Mouse (Mus musculus) megakaryocyte, embryonic 14.5 days (primary cell): ENCODE measurements around the gene Dnaic2. TPM values are rescaled to one million over a fixed set of nuclear protein-coding genes. Genes with fewer than 3 reads are reported as not detected.

Experiments
- H3K27me3 ChIP-seq: replicated peaks from 2 replicates; pipeline ENCODE3; 2012; ENCODE audit warnings: inconsistent platforms
- H3K36me3 ChIP-seq: replicated peaks from 2 replicates; pipeline ENCODE3; 2012; ENCODE audit warnings: low read length, inconsistent platforms, mixed read lengths
- H3K4me1 ChIP-seq: 2 replicates; pipeline ENCODE4 v1.6.1; 2012; ENCODE audit warnings: inconsistent platforms
- H3K4me3 ChIP-seq: replicated peaks from 2 replicates; pipeline ENCODE3; 2012; ENCODE audit warnings: moderate library complexity, mild to moderate bottlenecking, inconsistent platforms
- H3K9me3 ChIP-seq: 2 replicates; pipeline ENCODE4 v1.6.1; 2012; ENCODE audit warnings: inconsistent platforms
- FLI1 ChIP-seq: IDR thresholded peaks from 2 replicates; pipeline ENCODE4 v1.6.1; 2012; ENCODE audit warnings: low read length, inconsistent platforms, mixed read lengths
- GATA1 ChIP-seq: IDR thresholded peaks from 3 replicates; pipeline ENCODE4 v1.6.1; 2012; ENCODE audit warnings: mixed read lengths, low read length, inconsistent platforms, borderline replicate concordance
- polyA plus RNA-seq: library from polyadenylated mRNA; stranded (reverse); fragments of >175 nt; gene quantifications from 2 replicates; pipeline ENCODE4 v1.2.3, GENCODE M21; 2012; ENCODE audit warnings: low replicate concordance; ENCODE audit not compliant: insufficient read depth

The Dnaic2 gene
- polyA plus RNA-seq, 1 experiment, result not detected

DNA sequence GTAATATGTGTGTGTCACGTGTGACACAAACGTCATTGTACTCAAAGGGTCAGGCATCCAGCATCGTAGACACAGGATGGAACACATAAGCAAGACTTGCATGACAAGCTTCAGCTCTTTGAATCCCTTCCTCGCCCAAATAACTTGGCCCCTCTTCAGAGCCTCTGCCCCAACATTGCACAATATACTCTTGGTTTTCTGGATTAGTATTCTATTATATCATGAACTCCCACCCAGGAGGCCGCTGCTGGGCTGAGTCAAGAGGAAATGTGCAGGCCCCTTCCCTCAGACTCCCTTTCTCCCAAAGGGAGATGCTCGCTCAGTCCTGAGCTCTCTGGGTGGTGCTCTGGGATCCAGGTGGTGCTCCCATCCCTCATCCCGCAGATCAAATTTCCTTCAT is 28.7 kb upstream of the Dnaic2 start:
- Histone ChIP-seq H3K27me3 (peaks cover 41% of the 10 kb centered on the region), H3K36me3 (peaks cover 12% of the 10 kb centered on the region), H3K4me1 (peaks cover 20% of the 10 kb centered on the region), H3K9me3 (peaks cover 20% of the 10 kb centered on the region), H3K4me3 (no peak overlapping the region)
- TF ChIP-seq FLI1 (no peak), GATA1 (no peak)

DNA sequence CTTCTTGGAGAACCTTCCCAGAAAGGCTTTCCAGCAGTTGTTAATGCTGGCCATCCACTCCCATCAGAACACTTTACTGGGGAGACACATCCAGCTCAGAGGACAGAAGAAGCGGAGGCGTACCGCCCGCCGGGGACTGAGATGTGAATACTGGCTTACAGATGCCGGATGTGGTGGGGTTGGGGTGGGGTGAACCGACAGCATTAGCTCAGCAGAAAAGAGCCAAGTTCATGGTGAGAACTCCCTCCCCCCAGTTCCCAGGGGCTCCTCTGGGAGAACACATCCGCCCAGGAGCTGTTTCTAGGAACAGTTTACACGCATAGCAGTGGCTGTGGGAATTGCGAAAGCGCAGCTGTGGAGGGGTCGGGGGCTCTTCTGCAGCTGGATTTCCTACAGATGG is 27.7 kb upstream of the Dnaic2 start:
- peaks cover 20% of the 10 kb centered on the region for H3K9me3 ChIP-seq
- peaks cover 51% of the 10 kb centered on the region for H3K27me3 ChIP-seq
- peaks cover 16% of the 10 kb centered on the region for H3K4me1 ChIP-seq
- H3K4me3 ChIP-seq, result no peak overlapping the region
- no peak for TF ChIP-seq GATA1
- no peak for TF ChIP-seq FLI1
- peaks cover 12% of the 10 kb centered on the region for H3K36me3 ChIP-seq

DNA sequence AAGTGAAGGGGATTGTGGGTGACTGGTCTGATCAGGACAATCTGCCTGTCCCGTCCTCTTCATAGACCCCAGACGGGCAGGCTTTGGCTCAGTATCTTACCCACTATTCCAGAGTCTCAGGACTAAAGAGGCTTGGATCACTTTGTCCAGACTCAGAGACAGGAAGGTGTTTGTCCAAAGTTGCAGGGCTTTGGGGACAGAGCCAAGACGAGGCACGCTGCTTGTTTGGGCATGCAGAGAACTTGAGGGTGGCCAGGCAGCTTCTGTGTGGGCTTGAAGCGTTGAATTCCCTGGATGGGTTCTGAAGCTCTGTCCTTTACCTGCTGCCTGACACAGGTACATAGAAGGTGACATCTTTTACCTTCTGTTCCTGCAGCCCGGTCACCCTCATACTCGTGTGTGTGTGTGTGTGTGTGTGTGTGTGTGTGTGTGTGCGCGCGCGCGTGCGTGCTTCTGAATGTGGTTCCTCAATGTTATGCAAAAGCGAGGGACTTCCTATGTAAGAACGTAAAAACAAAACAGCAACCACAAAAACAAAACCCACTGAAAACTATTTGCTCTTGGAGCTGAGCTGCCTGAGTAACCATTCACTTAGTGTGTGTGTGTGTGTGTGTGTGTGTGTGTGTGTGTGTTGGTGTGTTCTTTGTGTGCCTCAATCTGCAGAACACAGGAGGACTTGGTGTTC is 24.8 kb upstream of the Dnaic2 start:
- H3K27me3 ChIP-seq, result peaks cover 55% of the 10 kb centered on the region
- peak overlapping the region; percentile 62 for H3K4me3 ChIP-seq
- TF ChIP-seq FLI1, result no peak
- no peak for TF ChIP-seq GATA1
- H3K4me1 ChIP-seq, result peaks cover 11% of the 10 kb centered on the region
- H3K36me3 ChIP-seq, result no peaks in the 10 kb centered on the region
- 0 out of 2 replicates have a peak, but pooled peaks cover 5% of the 10 kb centered on the region for H3K9me3 ChIP-seq

DNA sequence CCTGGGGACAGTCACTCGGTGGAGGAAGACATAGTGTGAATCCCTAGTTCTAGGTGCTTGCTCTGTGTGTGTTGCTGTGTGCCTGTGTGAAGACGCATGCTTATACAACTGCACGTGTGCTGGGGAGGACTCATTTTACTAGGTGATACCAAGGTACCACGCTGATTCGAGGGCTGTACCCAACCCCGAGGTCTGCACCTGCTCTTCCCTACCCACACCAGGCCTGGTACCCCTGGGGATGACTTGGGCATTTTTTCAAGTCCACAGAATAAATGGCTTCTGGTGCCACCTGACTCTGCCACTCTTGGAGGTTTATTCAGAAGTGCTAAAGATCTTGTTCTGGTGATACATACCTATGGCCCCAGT is 24.2 kb upstream of the Dnaic2 start:
- peak overlapping the region; percentile 62 for H3K4me3 ChIP-seq
- no peak for TF ChIP-seq FLI1
- no peak for TF ChIP-seq GATA1

DNA sequence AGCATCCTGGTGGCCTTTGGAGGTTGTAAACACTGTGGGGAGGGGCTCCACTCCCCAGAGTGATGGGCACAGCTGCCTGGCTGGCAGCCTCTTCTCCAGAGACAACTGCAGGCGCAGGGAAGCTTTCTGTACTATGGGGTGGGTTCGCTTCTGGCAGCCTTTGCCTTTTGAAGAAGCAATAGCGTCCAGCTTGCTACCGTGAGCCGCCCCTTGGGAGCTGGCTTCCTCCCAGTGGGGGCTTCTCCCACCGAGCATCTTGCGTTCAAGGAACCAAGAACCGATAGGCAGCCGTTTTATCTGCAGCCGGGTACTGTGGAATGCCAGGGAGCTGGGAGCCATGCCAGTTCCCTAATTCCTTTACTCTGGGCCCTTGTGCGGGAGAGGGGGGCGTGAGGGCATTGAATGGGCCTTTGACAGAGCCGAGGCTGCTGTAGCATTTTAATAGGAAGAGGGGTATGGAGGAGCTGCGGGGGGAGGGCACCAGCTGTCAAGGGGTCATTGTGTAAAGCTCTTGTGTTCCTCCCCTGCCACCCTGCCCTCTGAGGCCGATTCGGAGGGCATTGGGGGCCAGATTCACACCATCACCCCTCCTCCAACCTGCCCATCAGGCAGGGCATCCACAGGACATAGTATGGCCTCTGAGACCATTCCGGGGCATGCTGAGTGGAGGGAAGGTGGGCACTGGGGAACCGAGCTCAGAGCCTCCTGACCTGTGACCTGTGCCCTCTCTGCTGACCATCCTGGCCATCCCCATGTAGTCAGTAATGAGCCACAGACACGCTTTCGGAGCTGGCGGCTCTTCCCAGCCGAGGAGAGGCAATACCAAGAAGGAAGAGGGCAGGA is 22.9 kb upstream of the Dnaic2 start:
- Histone ChIP-seq H3K9me3 (0 out of 2 replicates have a peak, but pooled peaks cover 5% of the 10 kb centered on the region), H3K4me3 (no peak overlapping the region), H3K27me3 (peaks cover 70% of the 10 kb centered on the region), H3K4me1 (peaks cover 11% of the 10 kb centered on the region), H3K36me3 (no peaks in the 10 kb centered on the region)
- TF ChIP-seq FLI1, result no peak
- no peak for TF ChIP-seq GATA1

More for the DNA sequence above, 24.2 kb upstream of the Dnaic2 start:
- 0 out of 2 replicates have a peak, but pooled peaks cover 4% of the 10 kb centered on the region for H3K9me3 ChIP-seq
- no peaks in the 10 kb centered on the region for H3K36me3 ChIP-seq
- peaks cover 61% of the 10 kb centered on the region for H3K27me3 ChIP-seq
- H3K4me1 ChIP-seq, result peaks cover 11% of the 10 kb centered on the region

DNA sequence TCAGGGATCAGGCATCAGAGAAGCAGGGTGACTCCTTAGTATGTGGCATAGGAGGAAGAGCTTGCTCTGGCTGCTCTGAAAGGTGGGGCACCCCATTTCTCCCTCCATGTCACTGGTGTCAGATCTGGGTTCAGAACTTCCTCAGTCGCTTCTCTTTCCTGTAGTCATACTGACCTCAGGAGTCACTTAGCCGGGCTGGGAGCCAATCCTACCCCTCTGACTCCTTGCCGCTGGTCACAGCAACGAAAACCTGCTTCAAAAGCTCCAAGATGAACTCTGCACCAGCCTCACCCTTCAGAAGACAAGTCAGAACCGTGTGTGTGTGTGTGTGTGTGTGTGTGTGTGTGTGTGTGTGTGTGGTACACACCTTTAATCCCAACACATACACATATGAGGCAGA is 20.9 kb upstream of the Dnaic2 start:
- H3K4me3 ChIP-seq, result no peak overlapping the region
- 0 out of 2 replicates have a peak, but pooled peaks cover 5% of the 10 kb centered on the region for H3K9me3 ChIP-seq
- TF ChIP-seq GATA1 (no peak), FLI1 (no peak)
- peaks cover 2% of the 10 kb centered on the region; the same call in 1 of the 2 replicates for H3K4me1 ChIP-seq
- H3K27me3 ChIP-seq, result peaks cover 70% of the 10 kb centered on the region
- H3K36me3 ChIP-seq, result no peaks in the 10 kb centered on the region

DNA sequence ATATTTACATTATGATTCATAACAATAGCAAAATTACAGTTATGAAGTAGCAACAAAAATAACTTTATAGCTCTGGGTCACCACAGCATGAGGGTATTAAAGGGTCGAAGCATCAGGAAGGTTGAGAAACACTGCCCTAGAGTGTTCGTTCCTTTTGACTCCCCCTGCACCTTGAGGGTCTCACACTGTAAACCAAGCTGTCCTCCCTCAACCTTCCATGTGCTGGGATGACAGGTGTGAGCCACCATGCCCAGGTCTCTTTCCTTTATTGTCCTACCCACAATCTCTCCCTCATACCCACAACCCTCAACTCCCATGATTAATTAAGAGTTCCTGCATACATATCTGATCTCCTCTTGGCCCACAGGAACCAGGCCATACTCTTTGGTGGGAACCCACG is 15.8 kb upstream of the Dnaic2 start:
- H3K4me3 ChIP-seq, result no peak overlapping the region
- H3K4me1 ChIP-seq, result no peaks in the 10 kb centered on the region
- no peaks in the 10 kb centered on the region for H3K36me3 ChIP-seq
- 0 out of 2 replicates have a peak, but pooled peaks cover 5% of the 10 kb centered on the region for H3K9me3 ChIP-seq
- H3K27me3 ChIP-seq, result peaks cover 44% of the 10 kb centered on the region
- no peak for TF ChIP-seq GATA1

DNA sequence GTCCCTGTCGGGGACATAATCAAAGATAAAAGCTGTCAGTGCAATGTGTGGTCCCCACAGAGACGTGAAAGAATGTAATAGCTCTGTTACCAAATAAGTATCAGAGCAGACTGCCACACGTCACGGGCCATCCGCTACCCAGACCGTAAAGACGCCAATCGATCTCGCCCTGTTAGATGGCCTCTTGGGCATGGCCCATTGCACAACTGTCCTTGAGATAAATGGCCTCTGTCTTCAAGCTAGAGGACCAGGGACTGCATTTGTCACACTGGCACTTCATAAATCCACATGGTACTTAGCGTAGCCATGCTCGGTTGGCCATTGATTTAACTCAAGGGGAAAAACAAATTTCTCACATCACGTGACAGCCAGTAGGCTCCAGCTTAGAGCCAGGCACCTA is 15.3 kb upstream of the Dnaic2 start:
- H3K9me3 ChIP-seq, result 0 out of 2 replicates have a peak, but pooled peaks cover 5% of the 10 kb centered on the region

DNA sequence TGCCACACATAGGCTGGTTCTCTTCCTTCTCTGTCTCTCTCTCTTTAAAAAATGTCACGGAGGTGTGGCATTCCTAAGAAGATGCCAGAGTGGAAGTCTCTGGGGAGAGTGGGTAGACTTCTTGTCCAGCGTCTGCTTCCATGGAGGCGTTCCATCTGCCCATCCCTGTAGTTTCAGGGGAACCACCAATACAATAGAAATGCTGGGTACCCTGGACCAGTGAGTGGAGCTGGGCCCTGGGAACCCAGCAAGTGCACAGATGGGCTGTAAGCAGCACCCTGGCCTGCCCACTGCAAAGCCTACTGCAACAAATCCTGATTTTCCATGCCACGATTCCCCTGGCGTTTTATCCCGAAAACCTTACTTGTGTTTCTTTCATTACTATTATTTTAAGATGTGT is 12.7 kb upstream of the Dnaic2 start:
- Histone ChIP-seq H3K27me3 (peaks cover 42% of the 10 kb centered on the region), H3K9me3 (no peaks in the 10 kb centered on the region), H3K4me1 (no peaks in the 10 kb centered on the region), H3K4me3 (no peak overlapping the region), H3K36me3 (no peaks in the 10 kb centered on the region)
- no peak for TF ChIP-seq GATA1
- TF ChIP-seq FLI1, result no peak

More for the DNA sequence above, 15.3 kb upstream of the Dnaic2 start:
- no peak for TF ChIP-seq FLI1
- TF ChIP-seq GATA1, result no peak
- Histone ChIP-seq H3K27me3 (peaks cover 49% of the 10 kb centered on the region), H3K4me1 (no peaks in the 10 kb centered on the region), H3K4me3 (no peak overlapping the region), H3K36me3 (no peaks in the 10 kb centered on the region)

DNA sequence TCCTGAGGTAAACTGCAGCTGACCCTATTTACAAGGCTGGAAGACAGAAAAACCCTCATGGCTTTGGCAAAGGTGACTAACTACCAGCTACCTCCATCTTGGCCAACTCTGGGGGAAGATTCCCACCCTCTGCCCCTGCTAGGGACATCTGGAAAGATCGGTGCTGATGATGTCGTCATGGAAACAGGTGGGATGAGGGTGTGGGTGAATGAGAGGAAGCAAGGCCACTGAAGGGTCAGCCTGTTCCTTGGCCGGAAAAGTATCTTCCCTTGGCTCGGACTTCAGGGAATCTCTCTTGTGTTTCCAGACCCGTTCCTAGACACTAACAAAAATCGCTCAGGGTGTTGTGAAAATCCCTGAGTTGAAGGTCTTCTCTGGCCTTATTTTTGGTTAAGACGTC is 11.7 kb upstream of the Dnaic2 start:
- no peak overlapping the region for H3K4me3 ChIP-seq
- H3K27me3 ChIP-seq, result peaks cover 42% of the 10 kb centered on the region
- TF ChIP-seq GATA1, result no peak
- no peak for TF ChIP-seq FLI1
- H3K4me1 ChIP-seq, result no peaks in the 10 kb centered on the region
- H3K36me3 ChIP-seq, result no peaks in the 10 kb centered on the region
- no peaks in the 10 kb centered on the region for H3K9me3 ChIP-seq
